Mouse (Mus musculus) limb, embryonic 13.5 days (tissue): ENCODE results near the gene 3100002H09Rik. TPM values are rescaled to one million over a fixed set of nuclear protein-coding genes. Genes with fewer than 3 reads are reported as not detected.

Experiments
- ATAC-seq: fragments of 200-750 bp; cut with Nextera tagmentation; 2 replicates; pipeline ENCODE4 v1.8.0; 2017; ENCODE audit warnings: low read depth, moderate number of reproducible peaks, moderate TSS enrichment; ENCODE audit not compliant: low FRiP score
- H3K27ac ChIP-seq: fragments of 300-500 bp; sonication (generic); 2 replicates; pipeline ENCODE4 v1.5.1; 2015; ENCODE audit warnings: inconsistent platforms, mild to moderate bottlenecking, moderate library complexity
- H3K27me3 ChIP-seq: fragments of 300-500 bp; sonication (generic); 2 replicates; pipeline ENCODE4 v1.6.1; 2015; ENCODE audit warnings: mild to moderate bottlenecking, inconsistent platforms
- H3K36me3 ChIP-seq: fragments of 300-500 bp; sonication (generic); 2 replicates; pipeline ENCODE4 v1.6.1; 2015; ENCODE audit warnings: inconsistent platforms, mild to moderate bottlenecking, moderate library complexity
- H3K4me1 ChIP-seq: fragments of 300-500 bp; sonication (generic); 2 replicates; pipeline ENCODE4 v1.6.1; 2015; ENCODE audit warnings: inconsistent platforms
- H3K4me2 ChIP-seq: fragments of 300-500 bp; sonication (generic); replicated peaks from 2 replicates; pipeline ENCODE4 v1.6.1; 2015; ENCODE audit warnings: inconsistent platforms, mild to moderate bottlenecking, moderate library complexity
- H3K4me3 ChIP-seq: fragments of 300-500 bp; sonication (generic); 2 replicates; pipeline ENCODE4 v1.5.1; 2015; ENCODE audit warnings: moderate library complexity, mild to moderate bottlenecking, inconsistent platforms
- H3K9ac ChIP-seq: fragments of 300-500 bp; sonication (generic); 2 replicates; pipeline ENCODE4 v1.6.1; 2015; ENCODE audit warnings: mild to moderate bottlenecking, inconsistent platforms
- H3K9me3 ChIP-seq: fragments of 300-500 bp; sonication (generic); 2 replicates; pipeline ENCODE4 v1.6.1; 2016; ENCODE audit warnings: inconsistent platforms
- WGBS: fragments of 180-500 bp; shearing (Covaris S2); methylation state at CpG from one replicate; pipeline ENCODE4 v1.1.7; 2015; 5-methylcytosine and 5-hydroxymethylcytosine counted together
- polyA plus RNA-seq: library from polyadenylated mRNA; unstranded; fragments of >200 nt; fragmentation: Nextera tagmentation; extraction: Ambion mirVana; gene quantifications from 2 replicates; pipeline ENCODE4 v1.2.1, GENCODE M21; 2015

The 3100002H09Rik gene
- polyA plus RNA-seq, result 0.23 TPM in 2 replicates

DNA sequence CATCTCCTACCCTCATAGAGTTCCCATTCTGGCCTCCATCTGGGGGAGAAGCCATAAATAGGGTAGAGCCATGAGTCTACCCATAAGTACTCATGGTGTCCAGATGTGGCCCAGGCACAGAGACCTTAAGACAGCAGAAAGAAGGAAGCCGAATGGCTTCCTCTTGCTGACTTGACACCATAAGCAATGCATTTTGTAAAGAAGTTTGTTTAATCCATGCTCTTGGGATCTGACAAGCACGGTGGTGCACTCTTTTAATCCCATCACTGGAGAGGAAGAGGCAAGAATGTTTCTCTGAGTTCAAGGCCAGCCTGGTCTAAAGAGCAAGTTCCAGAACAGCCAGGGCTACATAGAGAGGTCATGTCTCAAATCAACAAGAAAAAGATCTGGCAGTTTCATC, at the start of gene 3100002H09Rik:
TSS of gene 3100002H09Rik (minus strand) at position 101 of the 400 bp plus-strand sequence.
- 87% methylated on average over 2 of the region's 2 CpGs for WGBS
- no peak within 1 kb of the TSS for H3K4me3 ChIP-seq
- peaks cover 30% of the 10 kb centered on the region for H3K27me3 ChIP-seq
- no peaks in the 10 kb centered on the region for H3K36me3 ChIP-seq
- no peak within 1 kb of the TSS for H3K27ac ChIP-seq
- peaks cover 9% of the 10 kb centered on the region for H3K4me1 ChIP-seq
- ATAC-seq, result no peak
- H3K4me2 ChIP-seq, result no peak within 1 kb of the TSS
- no peak within 1 kb of the TSS for H3K9ac ChIP-seq
- H3K9me3 ChIP-seq, result no peaks in the 10 kb centered on the region

DNA sequence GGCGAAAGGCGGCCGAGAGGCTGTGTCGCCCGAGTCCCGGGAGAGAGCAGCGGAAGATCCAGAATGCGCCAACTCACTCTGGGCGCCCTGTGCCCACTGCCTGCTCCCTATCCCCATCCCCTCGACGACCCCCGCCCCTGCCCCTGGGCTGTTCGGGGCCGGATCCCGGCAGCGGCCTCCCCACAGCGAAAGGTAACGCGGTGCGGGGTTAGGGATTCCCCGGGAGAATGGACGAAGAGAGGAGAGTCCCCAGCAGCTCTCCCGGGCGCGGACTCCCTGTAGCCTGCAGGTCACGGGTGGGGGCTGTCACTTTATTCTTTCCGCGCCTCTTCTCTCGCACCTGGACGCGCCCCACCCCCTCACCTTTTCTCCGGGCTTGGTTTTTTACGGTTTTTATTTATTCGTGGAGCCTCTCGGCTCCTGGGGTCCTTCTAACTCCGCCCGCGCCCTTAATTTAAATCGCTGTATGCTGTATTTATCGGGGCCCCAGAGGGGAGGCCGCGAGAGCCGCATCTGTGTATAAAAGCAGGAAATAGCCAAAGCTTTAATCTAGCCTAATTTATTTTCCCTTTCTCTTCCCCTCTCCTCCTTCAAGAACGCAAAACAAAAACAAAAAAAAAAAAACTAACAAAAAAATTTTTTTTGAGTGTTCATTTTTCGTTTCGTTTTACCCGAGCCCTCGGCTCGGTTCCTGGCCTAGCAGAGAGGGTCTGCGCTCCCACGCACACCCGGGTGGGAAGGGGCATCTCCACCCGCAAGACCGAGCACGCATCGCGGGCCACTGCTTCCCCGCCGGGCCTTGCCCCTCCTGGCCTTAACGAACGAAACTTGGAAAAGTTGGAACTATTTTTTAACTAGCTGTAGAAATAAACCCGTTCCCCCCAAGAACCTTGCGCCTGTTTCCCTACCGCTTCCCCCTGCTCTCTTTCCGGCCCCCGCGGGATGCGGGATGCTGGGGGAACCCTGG, 48.9 kb upstream of the 3100002H09Rik start:
- peak overlapping the region; percentile 19; the same call in 1 of the 2 replicates for H3K9ac ChIP-seq
- H3K4me2 ChIP-seq, result peak overlapping the region; percentile 97
- peaks cover 94% of the 10 kb centered on the region for H3K27me3 ChIP-seq
- H3K36me3 ChIP-seq, result no peaks in the 10 kb centered on the region
- no peak for ATAC-seq
- no peak overlapping the region for H3K27ac ChIP-seq
- H3K4me1 ChIP-seq, result peaks cover 26% of the 10 kb centered on the region
- H3K9me3 ChIP-seq, result no peaks in the 10 kb centered on the region
- peak overlapping the region; percentile 61 for H3K4me3 ChIP-seq
- WGBS, result under 1% methylated on average over 68 of the region's 68 CpGs

DNA sequence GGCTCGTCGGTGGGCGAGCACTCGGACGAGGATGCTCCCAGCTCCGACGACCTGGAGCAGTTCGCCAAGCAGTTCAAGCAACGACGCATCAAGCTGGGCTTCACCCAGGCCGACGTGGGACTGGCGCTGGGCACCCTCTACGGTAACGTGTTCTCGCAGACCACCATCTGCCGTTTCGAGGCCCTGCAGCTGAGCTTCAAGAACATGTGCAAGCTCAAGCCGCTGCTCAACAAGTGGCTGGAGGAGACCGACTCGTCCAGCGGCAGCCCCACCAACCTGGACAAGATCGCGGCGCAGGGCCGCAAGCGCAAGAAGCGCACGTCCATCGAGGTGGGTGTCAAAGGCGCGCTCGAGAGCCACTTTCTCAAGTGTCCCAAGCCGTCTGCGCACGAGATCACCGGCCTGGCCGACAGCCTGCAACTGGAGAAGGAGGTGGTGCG, 47.8 kb upstream of the 3100002H09Rik start:
- H3K4me1 ChIP-seq, result peaks cover 26% of the 10 kb centered on the region
- WGBS, result under 1% methylated on average over 39 of the region's 39 CpGs
- peak overlapping the region; percentile 97 for H3K4me2 ChIP-seq
- H3K27me3 ChIP-seq, result peaks cover 94% of the 10 kb centered on the region
- no peaks in the 10 kb centered on the region for H3K36me3 ChIP-seq
- H3K4me3 ChIP-seq, result peak overlapping the region; percentile 61
- no peaks in the 10 kb centered on the region for H3K9me3 ChIP-seq
- ATAC-seq, result no peak
- H3K27ac ChIP-seq, result no peak overlapping the region
- H3K9ac ChIP-seq, result no peak overlapping the region

DNA sequence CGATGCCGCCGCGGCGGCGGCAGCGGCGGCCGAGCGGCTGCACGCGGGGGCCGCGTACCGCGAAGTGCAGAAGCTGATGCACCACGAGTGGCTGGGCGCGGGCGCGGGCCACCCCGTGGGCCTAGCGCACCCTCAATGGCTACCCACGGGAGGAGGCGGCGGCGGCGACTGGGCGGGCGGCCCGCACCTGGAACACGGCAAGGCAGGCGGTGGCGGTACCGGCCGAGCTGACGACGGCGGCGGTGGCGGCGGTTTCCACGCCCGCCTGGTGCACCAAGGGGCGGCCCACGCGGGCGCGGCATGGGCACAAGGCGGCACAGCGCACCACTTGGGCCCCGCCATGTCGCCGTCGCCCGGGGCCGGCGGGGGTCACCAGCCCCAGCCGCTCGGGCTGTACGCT, 47.2 kb upstream of the 3100002H09Rik start:
- H3K36me3 ChIP-seq, result no peaks in the 10 kb centered on the region
- H3K9ac ChIP-seq, result peak overlapping the region; percentile 61
- WGBS, result 1% methylated on average over 55 of the region's 61 CpGs
- H3K9me3 ChIP-seq, result no peaks in the 10 kb centered on the region
- peaks cover 94% of the 10 kb centered on the region for H3K27me3 ChIP-seq
- peak; percentile 8; the same call in 1 of the 2 replicates for ATAC-seq
- H3K27ac ChIP-seq, result no peak overlapping the region
- H3K4me2 ChIP-seq, result peak overlapping the region; percentile 97
- peak overlapping the region; percentile 61 for H3K4me3 ChIP-seq
- peaks cover 30% of the 10 kb centered on the region for H3K4me1 ChIP-seq

DNA sequence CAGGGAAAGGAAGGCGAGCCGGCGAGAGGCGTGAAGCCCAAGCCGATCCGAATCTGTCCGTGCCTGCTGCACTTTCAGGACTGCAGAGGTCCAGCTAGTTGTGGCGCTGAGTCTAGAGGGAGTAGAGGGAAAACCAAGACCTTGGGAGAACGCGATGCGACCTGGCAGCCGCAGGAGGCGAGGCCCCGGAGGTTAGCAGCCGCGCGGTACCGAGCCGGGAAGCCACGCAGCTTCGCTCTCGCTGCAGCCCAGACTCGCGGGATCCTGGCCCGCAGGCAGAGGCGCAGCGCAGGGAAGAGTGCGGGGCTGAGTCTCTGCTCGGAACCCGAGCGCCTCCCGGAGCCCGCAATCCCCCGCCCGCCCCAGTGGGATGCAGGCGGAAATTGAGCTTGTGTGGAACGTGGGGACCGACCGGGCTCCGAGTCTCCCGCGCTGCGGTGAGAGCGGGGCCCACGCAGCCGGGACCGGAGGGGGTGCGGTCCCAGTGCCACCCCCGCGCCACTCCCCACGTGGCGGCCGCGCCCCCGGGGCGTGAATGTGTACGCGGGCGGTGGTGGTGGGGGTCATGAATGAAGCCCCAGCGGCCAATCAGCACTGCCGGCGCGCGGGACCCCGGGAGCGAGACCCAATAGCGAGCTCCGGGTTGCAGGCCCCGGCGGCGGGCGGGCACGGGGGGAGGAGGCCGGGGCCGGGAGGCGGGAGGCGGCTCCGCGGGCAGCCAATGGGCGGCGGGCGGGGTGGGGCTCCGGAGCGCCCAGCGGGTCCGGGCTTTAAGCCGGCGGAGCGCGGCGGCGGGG, 46.4 kb upstream of the 3100002H09Rik start:
- peak; percentile 94 for ATAC-seq
- H3K27me3 ChIP-seq, result peaks cover 94% of the 10 kb centered on the region
- H3K9me3 ChIP-seq, result no peaks in the 10 kb centered on the region
- peak overlapping the region; percentile 61 for H3K9ac ChIP-seq
- peak overlapping the region; percentile 61 for H3K4me3 ChIP-seq
- peak overlapping the region; percentile 97 for H3K4me2 ChIP-seq
- H3K27ac ChIP-seq, result no peak overlapping the region
- WGBS, result under 1% methylated on average over 64 of the region's 92 CpGs
- H3K4me1 ChIP-seq, result peaks cover 34% of the 10 kb centered on the region
- no peaks in the 10 kb centered on the region for H3K36me3 ChIP-seq

DNA sequence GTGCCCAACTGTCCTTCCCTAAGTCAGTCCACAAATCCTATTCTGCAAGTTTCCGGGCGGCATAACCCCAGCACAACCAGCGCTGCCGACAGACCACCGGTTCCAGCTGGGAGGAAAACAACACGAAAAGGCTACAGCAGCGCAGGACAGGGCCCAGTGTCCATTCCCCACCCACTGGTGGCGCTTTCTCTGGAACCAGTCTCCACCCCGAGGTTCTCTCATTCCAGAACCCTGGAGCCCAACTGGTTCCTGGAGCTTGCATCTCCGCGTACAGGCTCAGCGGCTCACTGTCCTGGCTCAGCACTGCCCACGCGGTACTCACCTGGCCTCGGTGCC, 45.9 kb upstream of the 3100002H09Rik start, which contains the start of gene Pou3f1:
TSS of gene Pou3f1 (plus strand) at position 290 of the 336 bp plus-strand sequence.
- Histone ChIP-seq H3K9me3 (no peaks in the 10 kb centered on the region), H3K4me1 (peaks cover 34% of the 10 kb centered on the region), H3K36me3 (no peaks in the 10 kb centered on the region), H3K27ac (no peak within 1 kb of the TSS), H3K4me2 (peak within 1 kb of the TSS; percentile 97), H3K27me3 (peaks cover 94% of the 10 kb centered on the region), H3K9ac (peak within 1 kb of the TSS; percentile 61), H3K4me3 (peak within 1 kb of the TSS; percentile 61)
- WGBS, result 1% methylated on average over 15 of the region's 15 CpGs
- no peak for ATAC-seq

DNA sequence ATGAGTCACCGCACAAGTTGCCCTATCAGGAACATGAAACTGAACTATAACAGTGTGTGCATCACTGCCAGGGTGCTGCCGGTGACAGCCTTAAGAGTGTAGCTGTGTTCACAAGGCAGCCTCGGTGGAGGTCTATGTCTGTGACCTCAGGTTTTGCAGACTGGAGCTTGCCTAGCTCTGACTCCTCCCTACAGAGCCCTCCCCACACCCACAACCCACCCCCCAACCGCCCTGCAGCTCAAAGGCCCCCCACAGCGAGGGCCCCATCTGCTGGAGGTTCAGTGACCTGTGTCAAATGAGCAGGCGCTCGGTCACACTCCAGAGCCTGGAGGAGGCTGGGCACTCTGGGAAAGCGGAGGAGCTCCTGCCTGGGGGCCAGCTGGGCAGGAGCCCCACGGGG, 42.3 kb upstream of the 3100002H09Rik start:
- no peak overlapping the region for H3K4me3 ChIP-seq
- ATAC-seq, result no peak
- peaks cover 19% of the 10 kb centered on the region for H3K4me1 ChIP-seq
- H3K9ac ChIP-seq, result no peak overlapping the region
- H3K27ac ChIP-seq, result no peak overlapping the region
- H3K9me3 ChIP-seq, result no peaks in the 10 kb centered on the region
- 3% methylated on average over 9 of the region's 9 CpGs for WGBS
- peaks cover 89% of the 10 kb centered on the region for H3K27me3 ChIP-seq
- H3K36me3 ChIP-seq, result no peaks in the 10 kb centered on the region
- no peak overlapping the region for H3K4me2 ChIP-seq

DNA sequence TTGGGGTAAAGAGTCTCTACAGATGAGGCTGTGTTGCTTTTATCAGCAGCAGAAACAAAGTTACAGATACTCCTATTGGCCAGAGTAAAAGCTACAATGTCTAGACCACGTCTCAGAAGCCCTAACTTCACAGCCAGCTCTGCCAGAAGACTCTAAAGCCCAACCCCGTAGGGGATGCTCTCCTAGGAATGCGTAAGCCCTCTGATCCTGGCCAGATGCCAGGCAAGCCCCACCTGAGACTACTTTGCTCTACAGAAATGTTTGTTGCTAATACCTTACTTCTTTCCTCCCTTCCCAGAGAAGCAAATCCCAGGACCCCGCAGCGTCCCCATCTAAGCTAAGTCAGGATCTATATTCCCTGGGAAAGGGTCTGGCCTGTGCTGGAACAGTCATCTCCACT, 37.3 kb upstream of the 3100002H09Rik start:
- 25% methylated on average over 5 of the region's 5 CpGs for WGBS
- peaks cover 18% of the 10 kb centered on the region for H3K4me1 ChIP-seq
- H3K9ac ChIP-seq, result no peak overlapping the region
- H3K4me2 ChIP-seq, result no peak overlapping the region
- no peak for ATAC-seq
- H3K27ac ChIP-seq, result no peak overlapping the region
- H3K9me3 ChIP-seq, result no peaks in the 10 kb centered on the region
- no peaks in the 10 kb centered on the region for H3K36me3 ChIP-seq
- peaks cover 58% of the 10 kb centered on the region for H3K27me3 ChIP-seq
- no peak overlapping the region for H3K4me3 ChIP-seq

DNA sequence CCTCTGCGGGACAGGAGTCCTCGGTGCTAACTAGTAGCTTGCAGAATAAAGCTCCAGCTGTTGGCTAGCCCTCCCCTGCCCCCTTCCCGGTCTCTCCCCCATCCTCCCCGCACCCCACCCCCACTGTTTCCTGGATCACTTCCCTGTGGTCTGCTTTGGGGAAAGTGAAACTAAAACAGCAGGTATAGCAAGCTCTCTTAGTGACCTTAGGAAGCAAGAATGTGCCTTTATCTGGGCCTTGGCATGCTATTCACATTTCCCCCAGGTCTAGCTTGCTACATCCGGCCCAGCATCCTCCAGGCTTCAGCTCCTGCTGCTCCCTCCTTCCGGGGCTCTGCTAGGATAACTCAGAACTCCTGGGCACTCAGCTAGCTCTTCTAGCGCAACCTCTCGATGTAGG, 36.0 kb upstream of the 3100002H09Rik start:
- Histone ChIP-seq H3K27me3 (peaks cover 54% of the 10 kb centered on the region), H3K36me3 (no peaks in the 10 kb centered on the region), H3K4me3 (0 out of 2 replicates have a peak overlapping the region, but pooled peaks have one; percentile 8), H3K4me1 (peaks cover 13% of the 10 kb centered on the region), H3K9me3 (no peaks in the 10 kb centered on the region), H3K27ac (no peak overlapping the region; the same call in 1 of the 2 replicates), H3K9ac (peak overlapping the region; percentile 26; the same call in 1 of the 2 replicates), H3K4me2 (peak overlapping the region; percentile 50)
- no peak for ATAC-seq
- 11% methylated on average over 8 of the region's 8 CpGs for WGBS

DNA sequence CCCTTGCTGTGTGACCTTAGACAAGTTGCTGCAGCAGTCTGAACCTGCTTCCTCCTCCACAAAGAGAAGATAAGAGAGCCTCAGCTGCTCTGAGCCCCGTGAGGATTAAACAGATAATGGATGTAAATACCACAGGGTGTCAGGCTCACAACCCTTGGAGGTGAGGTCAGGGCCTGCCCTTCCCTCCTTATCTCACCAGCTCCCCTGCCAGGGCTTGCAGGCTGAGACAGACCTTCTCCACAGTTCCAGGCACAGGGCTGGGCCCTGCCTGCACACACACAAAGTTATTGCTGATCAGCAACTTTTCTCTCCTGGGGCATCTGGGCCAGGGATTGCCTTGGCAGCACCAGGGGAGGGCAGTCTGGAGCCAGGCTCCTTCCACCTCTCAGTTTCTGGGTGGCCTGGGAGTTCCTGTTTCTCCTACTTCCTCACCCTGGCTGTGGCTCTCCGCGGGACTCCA, 34.4 kb upstream of the 3100002H09Rik start:
- no peak overlapping the region for H3K27ac ChIP-seq
- H3K4me2 ChIP-seq, result no peak overlapping the region
- no peak overlapping the region for H3K4me3 ChIP-seq
- H3K9me3 ChIP-seq, result no peaks in the 10 kb centered on the region
- H3K36me3 ChIP-seq, result no peaks in the 10 kb centered on the region
- no peak overlapping the region for H3K9ac ChIP-seq
- 12% methylated on average over 3 of the region's 3 CpGs for WGBS
- peaks cover 53% of the 10 kb centered on the region for H3K27me3 ChIP-seq
- H3K4me1 ChIP-seq, result peaks cover 13% of the 10 kb centered on the region
- no peak for ATAC-seq

DNA sequence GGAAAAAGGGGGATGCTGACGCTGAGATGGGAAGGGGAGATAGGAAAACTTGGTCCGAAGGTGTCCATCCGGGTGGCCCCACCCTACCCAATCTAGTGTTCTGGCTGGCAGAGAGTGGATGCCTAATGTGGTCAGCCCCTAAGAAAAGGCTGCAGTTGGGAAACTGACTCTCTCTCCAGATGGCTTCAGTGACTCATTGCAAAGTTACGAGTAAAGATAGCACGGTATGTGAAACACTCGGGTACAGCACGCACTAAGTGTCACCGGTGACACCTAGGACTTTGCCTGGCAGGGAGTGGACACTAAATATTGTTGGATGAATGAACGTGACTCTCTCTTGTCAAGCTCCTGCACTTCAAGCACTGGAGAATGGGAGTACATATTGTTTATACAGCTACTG, 33.3 kb upstream of the 3100002H09Rik start:
- no peaks in the 10 kb centered on the region for H3K9me3 ChIP-seq
- WGBS, result 91% methylated on average over 9 of the region's 9 CpGs
- no peak overlapping the region for H3K9ac ChIP-seq
- H3K27me3 ChIP-seq, result peaks cover 53% of the 10 kb centered on the region
- ATAC-seq, result no peak
- H3K4me2 ChIP-seq, result no peak overlapping the region
- H3K27ac ChIP-seq, result no peak overlapping the region
- no peak overlapping the region for H3K4me3 ChIP-seq
- H3K36me3 ChIP-seq, result no peaks in the 10 kb centered on the region
- H3K4me1 ChIP-seq, result peaks cover 13% of the 10 kb centered on the region

DNA sequence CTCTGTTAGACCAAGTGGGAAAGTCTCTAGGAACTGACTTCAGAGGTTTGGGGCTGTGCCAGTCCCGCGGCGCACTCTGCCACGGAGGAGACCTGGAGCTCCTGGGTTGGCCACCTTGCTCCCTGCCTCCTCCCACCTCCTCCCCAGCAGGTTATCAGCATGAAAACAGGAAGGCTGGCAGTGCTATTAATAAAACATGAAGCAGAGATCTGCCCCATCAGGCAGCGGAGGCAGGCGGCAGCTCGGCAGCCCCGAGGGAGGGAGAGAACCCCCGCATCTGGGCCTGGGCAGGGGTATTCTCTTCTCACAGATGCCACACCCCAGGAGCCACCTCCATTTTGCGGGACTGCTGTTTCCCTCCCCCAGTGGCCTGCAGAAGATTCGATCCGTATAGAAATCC, 29.1 kb upstream of the 3100002H09Rik start:
- Histone ChIP-seq H3K9me3 (no peaks in the 10 kb centered on the region), H3K27ac (no peak overlapping the region), H3K4me3 (no peak overlapping the region), H3K9ac (no peak overlapping the region), H3K4me2 (no peak overlapping the region), H3K36me3 (no peaks in the 10 kb centered on the region), H3K27me3 (peaks cover 66% of the 10 kb centered on the region), H3K4me1 (no peaks in the 10 kb centered on the region)
- no peak for ATAC-seq
- WGBS, result 21% methylated on average over 12 of the region's 12 CpGs
